24 mouse cellular contexts compared by ENCODE assay signal in genomic region chr6:32569919-32570318, GRCm38 (mm10). TPM values are rescaled to one million over a fixed set of nuclear protein-coding genes. Genes with fewer than 3 reads are reported as not detected.
DNase-seq lines count a peak whose midpoint lies in the region; ATAC-seq lines count a peak whose summit lies in the region.
"Had no signal": no experiment of that assay in that cellular context is flagged by ENCODE, and none has a peak within 500 bp of the region (broad histone marks: within the 10 kb centered on the region; RNA-seq: fewer than 3 reads in every experiment).

No protein-coding gene starts in this region.

- H3K4me3 ChIP-seq in megakaryocyte, embryonic 14.5 days (replicated peaks) = peak overlapping the region; percentile 59
- H3K4me3 ChIP-seq: forebrain, embryonic 10.5 days; forebrain, embryonic 13.5 days; hindbrain, embryonic 10.5 days; hindbrain, embryonic 13.5 days; intestine, embryonic 15.5 days had no signal

- H3K27me3 ChIP-seq in megakaryocyte, embryonic 14.5 days (replicated peaks) = no peaks in the 10 kb centered on the region
- H3K27me3 ChIP-seq: forebrain, embryonic 13.5 days; hindbrain, embryonic 13.5 days; intestine, embryonic 15.5 days had no signal

- no peaks in the 10 kb centered on the region for H3K9me3 ChIP-seq in megakaryocyte, embryonic 14.5 days
- H3K9me3 ChIP-seq: forebrain, embryonic 10.5 days; forebrain, embryonic 13.5 days; G1E; hindbrain, embryonic 10.5 days; hindbrain, embryonic 13.5 days; intestine, embryonic 15.5 days had no signal

- no peak for DNase-seq in kidney, adult 18-20 months
- DNase-seq: adrenal gland, postnatal 10 days; adrenal gland, postnatal 36 days; B cell, adult 2 months; cerebellum, adult 11-12 months; cerebellum, adult 8-10 months; cerebellum, postnatal 36 days; gastrocnemius, postnatal 10 days; gastrocnemius, postnatal 36 days; heart, adult 11 months had no signal

- ATAC-seq in megakaryocyte, adult 5-6 weeks (ENCODE audit: poor library complexity, severe bottlenecking) = no peak
- ATAC-seq in granulocyte monocyte progenitor cell, adult 5-6 weeks (replicated peaks; ENCODE audit: poor library complexity, severe bottlenecking) = peak; percentile 79
- peak; percentile 47; the same call in 1 of the 2 replicates for ATAC-seq in megakaryocyte-erythroid progenitor cell, adult 5-6 weeks (replicated peaks; ENCODE audit: low FRiP score, low TSS enrichment, poor library complexity, severe bottlenecking)
- no peak for ATAC-seq in cerebellum, adult (ENCODE audit: insufficient number of reproducible peaks, low FRiP score, low TSS enrichment)
- ATAC-seq: forebrain, embryonic 13.5 days; forebrain, embryonic 16.5 days; hindbrain, embryonic 16.5 days; intestine, embryonic 15.5 days had no signal

- H3K4me1 ChIP-seq in megakaryocyte, embryonic 14.5 days = peaks cover 93% of the 10 kb centered on the region
- H3K4me1 ChIP-seq: intestine, embryonic 15.5 days had no signal

- peaks cover 31% of the 10 kb centered on the region for H3K36me3 ChIP-seq in megakaryocyte, embryonic 14.5 days (replicated peaks; ENCODE audit: low read length)
- H3K36me3 ChIP-seq: forebrain, embryonic 10.5 days; G1E; hindbrain, embryonic 10.5 days; hindbrain, embryonic 13.5 days; intestine, embryonic 15.5 days had no signal

RNA-seq across cellular contexts. Expression of gene Plxna4, which starts 18.1 kb away (rescaled TPM):
- 2.3 and 3.5 TPM in 2 replicates for polyA plus RNA-seq in megakaryocyte, embryonic 14.5 days (2012; ENCODE audit: insufficient read depth, low replicate concordance)
- not detected in 2 replicates for total RNA-seq in megakaryocyte, adult 5-6 weeks (2015)
- 0.04 TPM in 1 of 2 replicates, not detected in the other for total RNA-seq in megakaryocyte, adult 5-6 weeks (2017)
- total RNA-seq in granulocyte monocyte progenitor cell, adult 5-6 weeks (2014; fragmentation: Nextera tagmentation) = not detected in 2 replicates
- not detected in 2 replicates for total RNA-seq in granulocyte monocyte progenitor cell, adult 5-6 weeks (2017)
- 0.20 TPM in 1 of 2 replicates, not detected in the other for total RNA-seq in megakaryocyte-erythroid progenitor cell, adult 5-6 weeks (2014; fragmentation: Nextera tagmentation)
- 0.05 and 0.08 TPM in 2 replicates for total RNA-seq in megakaryocyte-erythroid progenitor cell, adult 5-6 weeks (2017)
- total RNA-seq: CH12.LX had no signal
- polyA plus RNA-seq: G1E had no signal

Comparison
In these comparisons a context has a peak if more than half of its experiments do, and no peak if none do; other contexts are left out.
1. ATAC-seq: peak in granulocyte monocyte progenitor cell, adult 5-6 weeks (single experiment) and megakaryocyte-erythroid progenitor cell, adult 5-6 weeks (single experiment); none in megakaryocyte, adult 5-6 weeks (single experiment) and cerebellum, adult (single experiment).